Mouse (Mus musculus): ENCODE measurements at regions not wholly inside any gene's neighbourhood (a gene's known extent, or its start where the extent isn't known, plus 50 kb on each side); places are given as distances from the start of the nearest gene placed in this dataset.

GRCm38 (mm10) chr7:72972397-72972796 lies 402.9 kb upstream of the Rgma start:
- no peak for DNase-seq
- intact Hi-C loops (cut with DNase I; ENCODE audit: low total_unique reads), result no loop called here

DNA sequence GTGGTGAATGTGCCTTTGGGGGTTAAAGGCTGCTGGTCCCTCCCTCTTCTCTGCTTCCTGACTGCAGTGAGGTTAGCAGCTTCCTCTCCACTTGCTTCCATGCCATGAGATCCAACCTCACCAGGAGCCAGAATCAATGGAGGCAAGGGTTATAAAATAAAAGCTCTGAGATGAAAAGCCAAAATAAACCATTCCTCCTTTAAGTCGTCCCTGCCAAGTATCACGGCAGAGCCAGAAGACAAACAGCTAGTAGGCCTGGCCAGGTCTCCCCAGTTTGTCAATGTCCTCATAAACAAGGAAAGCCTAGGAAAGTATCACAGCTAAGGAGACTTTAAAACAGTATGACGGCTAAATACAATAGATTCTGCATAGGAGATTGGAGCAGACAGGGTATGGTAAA lies 401.5 kb upstream of the Rgma start:
- no peak for DNase-seq
- intact Hi-C loops (cut with DNase I; ENCODE audit: low total_unique reads), result no loop called here

DNA sequence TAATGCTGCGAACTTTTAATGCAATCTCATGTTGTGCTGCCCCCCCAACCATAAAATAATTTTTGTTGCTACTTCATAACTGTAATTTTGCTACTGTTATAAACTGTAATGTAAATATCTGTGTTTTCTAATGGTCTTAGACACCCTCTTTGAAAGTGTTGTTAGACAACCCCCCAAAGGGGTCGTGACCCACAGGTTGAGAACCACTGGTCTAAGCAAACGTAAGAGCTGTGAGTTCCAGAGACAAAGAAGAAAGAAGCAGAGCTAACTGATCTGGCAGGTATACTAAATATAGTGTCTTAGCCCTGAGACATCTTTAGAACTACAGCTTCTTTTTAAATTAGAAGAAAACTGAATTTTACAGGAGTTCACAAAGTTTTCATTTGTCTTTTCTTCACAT lies 400.9 kb upstream of the Rgma start:
- no peak for DNase-seq
- intact Hi-C loops (cut with DNase I; ENCODE audit: low total_unique reads), result no loop called here

DNA sequence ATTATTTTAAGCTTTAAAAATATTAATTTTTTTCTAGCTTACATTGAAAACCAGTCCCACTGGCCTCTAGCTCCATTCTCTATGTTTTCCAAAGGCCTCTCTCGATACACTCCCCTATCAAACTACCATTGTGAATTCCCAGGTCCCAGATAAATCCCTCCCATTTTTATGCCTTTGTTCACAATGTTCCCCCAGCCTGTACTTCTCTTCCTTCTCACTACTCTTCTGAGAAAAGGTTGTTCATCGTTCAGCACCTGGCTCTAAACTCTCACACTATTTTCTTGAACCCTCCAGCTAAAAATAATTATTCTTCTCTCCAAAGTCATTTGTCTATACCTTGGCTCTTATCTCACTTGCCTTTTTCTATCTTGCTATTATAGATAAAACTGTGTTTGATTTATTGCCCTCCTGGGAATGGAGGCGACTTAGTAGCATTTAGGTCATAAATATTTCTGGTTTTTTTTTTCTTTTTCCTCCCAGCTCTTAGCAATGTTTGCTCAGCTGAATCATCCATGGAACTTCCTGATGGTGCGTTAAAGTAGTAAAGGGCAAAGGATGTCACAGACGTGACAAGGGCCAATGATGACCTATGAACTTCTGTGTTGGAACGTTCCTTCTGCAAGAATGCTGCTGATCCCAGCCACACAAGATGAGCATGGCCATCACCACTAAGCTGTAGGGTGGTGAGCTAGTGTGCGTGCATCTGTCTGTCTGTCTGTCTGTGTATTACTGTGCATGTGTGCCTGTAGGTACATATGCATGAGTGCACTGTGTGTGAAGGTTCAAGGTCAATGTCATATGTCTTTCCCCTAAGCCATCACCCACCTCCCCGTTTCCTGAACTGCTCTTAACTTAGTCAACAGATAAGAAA lies 384.5 kb upstream of the Rgma start:
- DNase-seq, result no peak
- intact Hi-C loops (cut with DNase I; ENCODE audit: low total_unique reads), result no loop called here

- intact Hi-C loops (cut with DNase I; ENCODE audit: low total_unique reads), result no loop called here
- DNase-seq, result peak; percentile 29
Observed at GRCm38 (mm10) chr7:72998374-72998773, 376.9 kb upstream of the Rgma start.

DNA sequence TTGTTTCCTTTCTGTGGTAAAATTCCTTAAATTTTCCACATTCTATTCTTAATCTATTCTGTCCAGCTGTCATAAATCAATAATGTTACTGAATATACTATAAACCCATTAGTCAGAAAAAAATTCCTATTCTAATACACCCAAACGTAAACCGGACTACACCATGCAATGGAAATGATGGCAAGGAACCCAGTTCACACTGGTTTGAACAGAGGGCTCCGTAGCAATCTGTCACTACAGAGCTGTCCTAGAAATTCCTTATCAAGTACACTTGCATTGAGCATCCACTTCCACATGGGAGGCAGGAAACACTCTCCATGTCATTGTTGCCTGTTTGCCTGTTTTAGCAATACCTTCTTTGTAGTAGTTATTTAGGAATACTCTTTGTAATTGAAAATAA lies 356.2 kb upstream of the Rgma start:
- no peak for DNase-seq
- intact Hi-C loops (cut with DNase I; ENCODE audit: low total_unique reads), result no loop called here

- intact Hi-C loops (cut with DNase I; ENCODE audit: low total_unique reads), result no loop called here
- DNase-seq, result no peak
Observed at GRCm38 (mm10) chr7:73019764-73020354, 355.4 kb upstream of the Rgma start.

DNA sequence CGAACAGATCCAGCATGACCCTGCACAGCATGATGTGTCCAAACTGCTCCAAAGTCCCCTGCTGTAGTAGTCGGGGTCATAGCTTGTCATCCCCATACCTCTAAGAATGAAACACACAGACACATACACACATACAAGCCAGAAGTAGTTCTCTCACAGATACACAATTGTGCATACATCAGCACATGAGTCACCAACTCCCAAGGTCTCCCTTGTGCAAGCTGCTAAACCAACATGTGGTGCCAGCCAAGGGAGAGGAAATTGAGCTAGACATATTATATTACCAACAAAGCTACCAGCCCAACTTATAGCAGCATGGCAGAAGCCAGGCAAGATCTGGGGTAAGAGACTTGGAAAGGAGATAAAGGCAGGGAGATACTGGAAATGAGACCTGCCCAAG lies 353.5 kb upstream of the Rgma start:
- intact Hi-C loops (cut with DNase I; ENCODE audit: low total_unique reads), result no loop called here
- DNase-seq, result no peak

- no peak for DNase-seq
- intact Hi-C loops (cut with DNase I; ENCODE audit: low total_unique reads), result no loop called here
Observed at GRCm38 (mm10) chr7:73025640-73026039, 349.7 kb upstream of the Rgma start.

GRCm38 (mm10) chr7:73028952-73029351 lies 346.4 kb upstream of the Rgma start:
- intact Hi-C loops (cut with DNase I; ENCODE audit: low total_unique reads), result no loop called here
- no peak for DNase-seq

DNA sequence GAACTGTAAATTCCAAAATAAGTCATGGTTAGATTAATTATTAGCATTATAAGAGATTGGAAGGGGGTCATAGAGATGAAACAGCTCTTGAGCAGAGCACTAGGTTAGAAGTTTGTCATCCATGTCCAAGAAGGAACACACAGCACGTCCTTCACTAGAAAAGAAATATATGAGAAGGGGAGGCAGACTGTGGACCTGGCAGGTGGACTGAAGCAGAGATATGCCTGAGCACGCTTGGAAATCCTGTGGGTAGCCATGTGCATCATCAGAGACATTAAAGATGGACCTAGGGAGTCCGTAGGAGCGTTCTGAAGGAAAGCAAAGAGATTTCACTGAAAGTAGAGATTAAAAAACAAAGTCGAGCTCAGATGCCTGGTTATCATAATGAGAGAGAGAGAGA lies 343.9 kb upstream of the Rgma start:
- DNase-seq, result no peak
- intact Hi-C loops (cut with DNase I; ENCODE audit: low total_unique reads), result no loop called here

DNA sequence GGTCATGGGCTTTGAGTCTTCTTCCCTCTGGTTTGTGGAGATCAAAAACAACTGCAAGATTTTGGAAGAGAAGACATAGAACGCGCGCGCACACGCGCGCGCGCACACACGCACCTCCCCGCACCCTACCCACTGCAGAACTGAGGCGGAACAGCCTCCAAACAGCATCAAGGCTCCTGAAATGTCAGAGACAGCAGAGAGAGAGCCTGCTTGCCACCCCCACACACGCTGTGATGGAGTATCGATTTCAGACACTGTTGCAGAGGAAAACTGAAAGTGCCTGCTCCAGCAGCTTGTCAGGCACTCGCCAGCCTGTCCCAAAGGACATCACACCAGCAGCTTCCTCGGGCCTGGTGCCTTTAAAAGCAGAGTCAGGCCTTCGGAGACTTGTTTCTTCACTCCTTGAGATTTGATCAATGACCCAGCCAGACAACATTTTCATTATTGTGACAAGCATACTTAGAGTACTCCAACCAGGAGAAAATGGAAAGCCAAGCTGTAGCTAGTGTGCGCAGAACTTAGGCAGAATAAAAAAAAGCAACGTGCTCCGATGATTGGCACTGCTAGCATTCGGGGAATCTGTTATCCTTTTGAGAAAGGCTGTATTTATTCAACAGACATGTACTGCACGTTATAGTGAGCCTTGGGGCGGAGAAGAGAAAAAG lies 342.9 kb upstream of the Rgma start:
- DNase-seq, result no peak
- intact Hi-C loops (cut with DNase I; ENCODE audit: low total_unique reads), result no loop called here

DNA sequence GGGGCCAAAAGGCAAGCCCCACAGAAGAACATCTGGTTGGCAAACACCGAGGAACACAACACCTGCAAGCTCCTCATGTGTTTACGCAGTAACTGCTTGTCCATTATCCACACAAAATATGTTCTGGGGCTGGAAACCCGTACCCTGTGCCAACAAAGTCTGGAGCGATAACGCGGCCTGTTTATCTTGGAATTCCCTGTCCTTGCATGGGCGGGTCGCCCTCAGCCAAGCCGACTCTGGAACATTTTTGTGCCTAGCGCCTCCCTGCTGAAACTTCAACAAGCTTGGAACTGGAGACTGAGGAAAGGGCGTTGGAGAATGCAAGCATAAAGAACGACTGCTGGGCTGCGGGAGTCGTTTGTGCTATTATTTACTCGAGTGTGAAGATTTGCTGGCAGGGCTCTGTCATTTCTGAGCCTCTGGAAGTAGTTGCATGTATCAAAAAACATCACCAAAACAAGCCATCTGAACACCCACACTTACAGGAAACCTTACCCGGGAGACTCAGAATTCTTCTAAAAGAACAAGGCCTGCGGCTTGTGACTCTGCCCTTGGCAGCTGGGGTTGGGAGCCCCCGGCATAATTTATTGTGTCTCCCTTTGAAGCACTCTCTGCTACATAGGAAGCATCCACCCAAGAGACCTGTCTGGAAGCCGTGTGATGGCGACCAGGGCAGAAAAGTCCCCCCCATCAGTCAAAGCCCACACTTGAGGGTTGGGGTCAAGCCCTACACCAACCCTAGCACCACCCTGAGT lies 338.3 kb upstream of the Rgma start:
- intact Hi-C loops (cut with DNase I; ENCODE audit: low total_unique reads), result no loop called here
- DNase-seq, result peak; percentile 80

DNA sequence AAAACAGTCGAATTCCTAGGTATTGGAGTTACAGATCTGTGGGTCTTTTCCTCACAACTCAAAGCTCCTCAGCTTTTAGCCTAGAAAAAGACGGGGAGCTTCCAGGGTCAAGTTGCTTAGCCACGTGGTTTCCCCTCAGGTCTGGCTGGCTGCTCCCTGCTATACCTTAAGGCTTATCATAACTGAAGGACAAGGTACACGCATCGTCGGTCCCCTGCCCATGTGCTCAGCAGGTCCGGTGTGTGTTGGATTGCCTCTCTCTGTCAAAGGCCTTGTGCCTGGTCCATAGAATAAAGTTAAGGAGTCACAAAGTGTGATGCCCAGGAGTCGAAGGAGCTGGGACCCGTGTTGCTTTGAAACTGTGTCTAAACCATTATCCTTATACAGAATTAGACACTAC lies 337.7 kb upstream of the Rgma start:
- intact Hi-C loops (cut with DNase I; ENCODE audit: low total_unique reads), result no loop called here

GRCm38 (mm10) chr7:73039921-73040320 lies 335.4 kb upstream of the Rgma start:
- intact Hi-C loops (cut with DNase I; ENCODE audit: low total_unique reads), result no loop called here
- no peak for DNase-seq

More for the DNA sequence above, 337.7 kb upstream of the Rgma start:
- no peak for DNase-seq

DNA sequence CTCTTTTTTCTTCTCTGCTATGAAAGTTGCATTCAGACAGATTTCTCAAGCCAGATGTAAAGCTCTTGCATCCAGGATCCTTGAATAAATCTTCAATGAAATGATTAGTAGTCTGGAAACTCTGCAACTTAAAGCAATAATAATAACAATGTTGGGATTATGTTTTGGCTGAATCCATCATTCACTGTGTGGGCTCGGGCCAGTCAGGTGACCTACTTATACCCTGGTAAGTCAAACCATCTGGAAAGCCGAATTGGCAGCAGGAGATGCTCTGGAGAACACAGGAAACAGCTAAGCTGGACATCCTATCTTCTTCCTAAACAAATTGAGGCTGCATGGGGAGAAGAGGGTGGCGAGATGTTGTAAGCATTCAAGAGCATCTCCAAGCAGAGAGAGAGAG lies 331.0 kb upstream of the Rgma start:
- intact Hi-C loops (cut with DNase I; ENCODE audit: low total_unique reads), result no loop called here
- no peak for DNase-seq

DNA sequence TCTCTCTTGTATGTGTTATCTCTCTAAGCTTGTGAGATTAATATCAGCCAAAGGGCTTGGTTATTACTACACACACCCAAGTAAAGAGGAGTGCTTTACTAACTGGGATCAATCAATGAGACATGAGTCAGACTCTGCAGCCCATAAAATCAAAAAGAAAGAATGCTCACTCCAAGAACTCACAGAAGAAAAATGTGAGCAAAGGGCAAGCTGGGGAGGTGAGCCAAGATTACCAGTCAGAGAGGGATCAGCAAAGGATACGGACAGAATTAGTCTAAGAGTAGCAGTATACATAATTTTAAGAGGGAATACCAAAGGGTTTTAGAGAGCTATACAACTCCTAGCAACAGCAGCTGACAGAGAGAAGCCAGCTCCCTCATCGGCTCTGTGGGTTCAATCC lies 319.4 kb upstream of the Rgma start:
- no peak for DNase-seq
- intact Hi-C loops (cut with DNase I; ENCODE audit: low total_unique reads), result no loop called here

- DNase-seq, result no peak
- intact Hi-C loops (cut with DNase I; ENCODE audit: low total_unique reads), result no loop called here
Observed at GRCm38 (mm10) chr7:73063556-73063955, 311.8 kb upstream of the Rgma start.

DNA sequence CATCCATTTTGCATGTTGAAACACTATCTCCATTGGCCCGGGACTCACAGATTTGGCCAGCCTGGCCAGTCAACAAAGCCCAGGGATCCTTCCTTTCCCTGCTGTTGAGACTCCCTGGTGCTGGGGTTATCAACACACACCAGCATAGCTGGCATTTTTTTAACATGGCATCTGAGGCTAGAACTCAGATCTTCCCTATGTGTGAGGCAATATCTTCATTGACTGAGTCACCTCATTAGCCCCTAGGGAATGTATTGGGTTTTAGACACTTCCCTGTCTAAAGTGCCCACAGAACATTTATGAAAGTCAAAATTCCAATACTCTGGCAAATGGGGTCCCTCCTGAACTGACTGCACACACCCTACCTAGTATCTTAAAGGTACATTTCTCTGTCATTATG lies 306.8 kb upstream of the Rgma start:
- no peak for DNase-seq
- intact Hi-C loops (cut with DNase I; ENCODE audit: low total_unique reads), result no loop called here

GRCm38 (mm10) chr7:73069352-73069751 lies 306.0 kb upstream of the Rgma start:
- intact Hi-C loops (cut with DNase I; ENCODE audit: low total_unique reads), result no loop called here

More at GRCm38 (mm10) chr7:73069352-73069751, 306.0 kb upstream of the Rgma start:
- no peak for DNase-seq
